ENCODE assay signal across 20 mouse cellular contexts in genomic region chr2:130430484-130430883, GRCm38 (mm10). TPM values are rescaled to one million over a fixed set of nuclear protein-coding genes. Genes with fewer than 3 reads are reported as not detected.
"Had no signal": no experiment of that assay in that cellular context is flagged by ENCODE, and none has a peak within 500 bp of the region (broad histone marks: within the 10 kb centered on the region; RNA-seq: fewer than 3 reads in every experiment).

No protein-coding gene starts in this region.

- DNase-seq: kidney, postnatal 10 days; liver; lung, embryonic 14.5 days; retina, postnatal 1 day; right cerebral cortex, postnatal 14 days; thymus, adult 2 months; thymus, postnatal 25 days had no signal

- ATAC-seq: hindbrain, embryonic 16.5 days; inflammation-experienced regulatory T-cells, adult 6 months; intestine, postnatal 0 days; midbrain, embryonic 16.5 days had no signal

- H3K27ac ChIP-seq: hindbrain, embryonic 12.5 days; limb, embryonic 12.5 days; liver, embryonic 14.5 days; macrophage; neural tube, embryonic 13.5 days had no signal

- H3K9ac ChIP-seq: hindbrain, embryonic 12.5 days; limb, embryonic 12.5 days; liver, embryonic 14.5 days; lung, embryonic 14.5 days; neural tube, embryonic 13.5 days had no signal

- H3K27me3 ChIP-seq: hindbrain, embryonic 12.5 days; limb, embryonic 12.5 days; megakaryocyte, embryonic 14.5 days; neural tube, embryonic 13.5 days had no signal

- H3K4me2 ChIP-seq: hindbrain, embryonic 12.5 days; limb, embryonic 12.5 days; lung, embryonic 14.5 days; midbrain, embryonic 11.5 days; neural tube, embryonic 13.5 days had no signal

- H3K4me3 ChIP-seq: hindbrain, embryonic 12.5 days; limb, embryonic 12.5 days; neural tube, embryonic 13.5 days had no signal

- H3K9me3 ChIP-seq: hindbrain, embryonic 12.5 days; limb, embryonic 12.5 days; megakaryocyte, embryonic 14.5 days; neural tube, embryonic 13.5 days had no signal

RNA-seq across cellular contexts. Expression of gene Tmem239, which starts 24.2 kb away (rescaled TPM):
- polyA plus RNA-seq: hindbrain, embryonic 12.5 days; inflammation-experienced regulatory T-cells, adult 6 months; intestine, postnatal 0 days; limb, embryonic 12.5 days; liver, embryonic 14.5 days; lung, embryonic 14.5 days; macrophage; midbrain, embryonic 11.5 days; midbrain, embryonic 16.5 days; spleen, adult 2 months; thymus, adult 2 months; urinary bladder, adult 2 months had no signal

RNA-seq across cellular contexts. Expression of gene 1700020A23Rik, which starts 25.4 kb away (rescaled TPM):
- polyA plus RNA-seq: hindbrain, embryonic 12.5 days; inflammation-experienced regulatory T-cells, adult 6 months; intestine, postnatal 0 days; limb, embryonic 12.5 days; liver, embryonic 14.5 days; lung, embryonic 14.5 days; macrophage; midbrain, embryonic 11.5 days; neural tube, embryonic 13.5 days; spleen, adult 2 months; urinary bladder, adult 2 months had no signal
